Mouse (Mus musculus): ENCODE measurements around the gene Ap4e1. TPM values are rescaled to one million over a fixed set of nuclear protein-coding genes. Genes with fewer than 3 reads are reported as not detected.

Gene Ap4e1
- polyA plus RNA-seq (2014; fragmentation: Nextera tagmentation; extraction: Ambion mirVana): 8.7 and 9.1 TPM in 2 replicates

DNA sequence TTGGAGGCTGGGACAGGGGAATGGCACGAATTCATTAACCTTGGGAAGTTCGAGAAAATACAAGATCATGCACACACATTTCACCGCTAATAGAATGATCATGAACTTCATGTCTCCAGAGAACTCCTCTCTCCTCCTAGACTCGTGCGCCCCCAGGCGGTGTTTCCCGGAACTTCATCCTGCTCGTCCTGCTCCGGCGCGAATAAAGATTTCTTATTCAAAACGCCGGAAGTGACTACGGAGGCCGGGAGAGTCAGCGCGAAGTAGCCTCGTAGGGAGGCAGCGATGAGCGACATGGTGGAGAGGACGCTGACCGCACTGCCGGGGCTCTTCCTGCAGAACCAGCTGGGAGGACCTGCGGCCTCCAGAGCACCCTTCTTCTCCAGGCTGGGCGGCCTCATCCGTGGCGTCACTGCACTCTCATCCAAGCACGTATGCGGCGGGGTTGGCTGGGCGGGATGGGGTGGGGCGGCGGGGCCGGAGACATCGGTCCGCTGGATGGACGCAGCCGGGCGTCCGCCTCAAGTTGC, at the start of gene Ap4e1:
TSS of gene Ap4e1 (plus strand) at position 249 of the 530 bp plus-strand sequence.
- Histone ChIP-seq H3K9ac (ENCODE audit: low read length) (peak within 1 kb of the TSS; percentile 92), H3K27ac (replicated peaks in 1 of 2; ENCODE audit: control insufficient read depth in 1 of 2, insufficient read depth in 1 of 2, low read depth in 2 of 2, low read length in 2 of 2) (peak within 1 kb of the TSS; percentile 43 to 68), H3K4me2 (ENCODE audit: low read length) (peak within 1 kb of the TSS; percentile 80), H3K9me3 (ENCODE audit: control insufficient read depth, low read length) (no peaks in the 10 kb centered on the region), H3K4me1 (ENCODE audit: control insufficient read depth in 2 of 2, insufficient read depth in 2 of 2, low read length in 2 of 2) (peaks cover 0 to 9% of the 10 kb centered on the region in 2 experiments; a peak in 1 of 4 replicates), H3K4me3 (ENCODE audit: control insufficient read depth in 1 of 2, insufficient read depth in 1 of 2, low read depth in 1 of 2, low read length in 2 of 2) (peak within 1 kb of the TSS; percentile 66 to 90), H3K27me3 (ENCODE audit: control insufficient read depth, insufficient read depth, low read length) (no peaks in the 10 kb centered on the region), H3K36me3 (ENCODE audit: control insufficient read depth, insufficient read depth, low read length) (peaks cover 23% of the 10 kb centered on the region)
- peak; percentile 76 for ATAC-seq (ENCODE audit: insufficient number of reproducible peaks, insufficient read depth, low FRiP score, low read depth)
- WGBS: under 1% methylated on average over 40 of the region's 40 CpGs

DNA sequence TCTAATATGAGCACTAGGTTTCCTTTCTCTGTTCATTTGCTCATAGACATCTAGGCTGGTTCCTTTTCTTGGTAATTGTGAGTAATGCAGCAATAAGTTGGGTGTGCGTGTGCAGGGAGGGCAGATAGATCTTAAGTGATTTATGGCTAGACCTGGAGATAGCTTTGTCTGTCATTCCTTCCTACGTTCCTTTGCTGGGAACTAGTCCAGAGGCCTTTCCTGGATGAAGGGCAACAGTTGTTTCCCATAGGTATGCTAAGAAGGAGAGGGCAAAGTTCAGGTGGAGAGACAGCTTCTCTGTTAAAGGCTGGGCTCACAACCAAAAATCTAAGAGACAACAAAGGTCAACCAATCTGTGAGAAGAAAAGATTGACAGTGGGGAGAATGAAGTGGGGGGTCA, 46.8 kb upstream of the Ap4e1 start:
- Histone ChIP-seq H3K4me1 (ENCODE audit: control insufficient read depth in 2 of 2, insufficient read depth in 2 of 2, low read length in 2 of 2) (no peaks in the 10 kb centered on the region), H3K36me3 (ENCODE audit: control insufficient read depth, insufficient read depth, low read length) (no peaks in the 10 kb centered on the region), H3K4me3 (ENCODE audit: control insufficient read depth in 1 of 2, insufficient read depth in 1 of 2, low read depth in 1 of 2, low read length in 2 of 2) (no peak overlapping the region), H3K9me3 (ENCODE audit: control insufficient read depth, low read length) (no peaks in the 10 kb centered on the region), H3K4me2 (ENCODE audit: low read length) (no peak overlapping the region), H3K27me3 (ENCODE audit: control insufficient read depth, insufficient read depth, low read length) (no peaks in the 10 kb centered on the region), H3K27ac (replicated peaks in 1 of 2; ENCODE audit: control insufficient read depth in 1 of 2, insufficient read depth in 1 of 2, low read depth in 2 of 2, low read length in 2 of 2) (no peak overlapping the region), H3K9ac (ENCODE audit: low read length) (no peak overlapping the region)
- ATAC-seq (ENCODE audit: insufficient number of reproducible peaks, insufficient read depth, low FRiP score, low read depth): no peak
- WGBS: 73% methylated on average over 2 of the region's 2 CpGs

GRCm38 (mm10) chr2:126977428-126977827, 31.1 kb upstream of the Ap4e1 start:
- Histone ChIP-seq H3K27ac (replicated peaks in 1 of 2; ENCODE audit: control insufficient read depth in 1 of 2, insufficient read depth in 1 of 2, low read depth in 2 of 2, low read length in 2 of 2) (no peak overlapping the region), H3K4me2 (ENCODE audit: low read length) (no peak overlapping the region), H3K9ac (ENCODE audit: low read length) (no peak overlapping the region), H3K9me3 (ENCODE audit: control insufficient read depth, low read length) (no peaks in the 10 kb centered on the region), H3K4me3 (ENCODE audit: control insufficient read depth in 1 of 2, insufficient read depth in 1 of 2, low read depth in 1 of 2, low read length in 2 of 2) (no peak overlapping the region), H3K27me3 (ENCODE audit: control insufficient read depth, insufficient read depth, low read length) (no peaks in the 10 kb centered on the region), H3K4me1 (ENCODE audit: control insufficient read depth in 2 of 2, insufficient read depth in 2 of 2, low read length in 2 of 2) (no peaks in the 10 kb centered on the region), H3K36me3 (ENCODE audit: control insufficient read depth, insufficient read depth, low read length) (no peaks in the 10 kb centered on the region)
- ATAC-seq (ENCODE audit: insufficient number of reproducible peaks, insufficient read depth, low FRiP score, low read depth): no peak
- 69% methylated on average over 6 of the region's 6 CpGs for WGBS

DNA sequence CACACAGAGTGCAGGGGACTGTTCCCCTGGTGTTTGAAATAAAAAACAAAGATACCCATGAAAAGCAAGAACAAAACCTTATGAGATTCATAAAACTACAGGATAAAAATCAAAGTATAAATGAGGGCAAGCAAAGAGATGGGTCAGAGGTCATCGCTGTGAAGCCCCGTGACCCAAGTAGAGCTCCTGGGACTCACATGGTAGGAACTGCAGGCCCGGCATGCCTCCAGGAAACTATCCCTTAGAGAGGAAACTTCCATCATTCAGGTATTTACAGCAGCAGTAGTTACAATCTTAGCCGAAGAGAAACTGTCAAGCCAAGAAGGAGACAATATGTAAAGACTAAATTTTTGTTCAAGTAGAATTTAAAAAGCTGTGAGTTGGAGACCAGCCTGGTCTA, 25.3 kb upstream of the Ap4e1 start:
- H3K9me3 ChIP-seq (ENCODE audit: control insufficient read depth, low read length): no peaks in the 10 kb centered on the region
- 78% methylated on average over 4 of the region's 4 CpGs for WGBS
- ATAC-seq (ENCODE audit: insufficient number of reproducible peaks, insufficient read depth, low FRiP score, low read depth): no peak

DNA sequence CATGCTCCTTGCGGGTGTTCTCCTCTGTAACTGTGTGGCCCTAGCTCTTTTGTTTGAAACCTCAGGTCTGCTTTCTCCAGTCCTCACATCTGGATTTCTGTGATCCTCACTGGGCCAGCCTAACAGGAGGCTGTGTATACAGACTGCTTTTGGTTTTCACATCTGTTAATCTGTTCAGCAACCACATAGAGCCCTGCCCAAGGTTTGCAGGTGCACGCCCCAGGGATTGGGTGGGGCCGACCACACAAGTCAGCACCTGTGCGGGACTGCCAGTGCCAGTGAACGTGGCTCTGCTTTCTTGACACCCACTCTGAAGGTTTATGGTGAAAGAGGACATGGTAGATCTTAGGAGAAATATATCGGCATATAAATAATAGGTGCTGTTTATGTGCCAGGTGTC, 18.6 kb upstream of the Ap4e1 start:
- Histone ChIP-seq H3K4me3 (ENCODE audit: control insufficient read depth in 1 of 2, insufficient read depth in 1 of 2, low read depth in 1 of 2, low read length in 2 of 2) (no peak overlapping the region), H3K27ac (replicated peaks in 1 of 2; ENCODE audit: control insufficient read depth in 1 of 2, insufficient read depth in 1 of 2, low read depth in 2 of 2, low read length in 2 of 2) (no peak overlapping the region), H3K27me3 (ENCODE audit: control insufficient read depth, insufficient read depth, low read length) (no peaks in the 10 kb centered on the region), H3K9ac (ENCODE audit: low read length) (no peak overlapping the region), H3K4me1 (ENCODE audit: control insufficient read depth in 2 of 2, insufficient read depth in 2 of 2, low read length in 2 of 2) (no peaks in the 10 kb centered on the region), H3K9me3 (ENCODE audit: control insufficient read depth, low read length) (no peaks in the 10 kb centered on the region), H3K36me3 (ENCODE audit: control insufficient read depth, insufficient read depth, low read length) (no peaks in the 10 kb centered on the region), H3K4me2 (ENCODE audit: low read length) (no peak overlapping the region)
- ATAC-seq (ENCODE audit: insufficient number of reproducible peaks, insufficient read depth, low FRiP score, low read depth): no peak
- WGBS: 84% methylated on average over 6 of the region's 6 CpGs

More for the DNA sequence above, 25.3 kb upstream of the Ap4e1 start:
- no peak overlapping the region for H3K4me2 ChIP-seq (ENCODE audit: low read length)
- no peaks in the 10 kb centered on the region for H3K27me3 ChIP-seq (ENCODE audit: control insufficient read depth, insufficient read depth, low read length)
- H3K4me3 ChIP-seq (ENCODE audit: control insufficient read depth in 1 of 2, insufficient read depth in 1 of 2, low read depth in 1 of 2, low read length in 2 of 2): no peak overlapping the region
- H3K36me3 ChIP-seq (ENCODE audit: control insufficient read depth, insufficient read depth, low read length): no peaks in the 10 kb centered on the region
- no peaks in the 10 kb centered on the region for H3K4me1 ChIP-seq (ENCODE audit: control insufficient read depth in 2 of 2, insufficient read depth in 2 of 2, low read length in 2 of 2)
- H3K27ac ChIP-seq (replicated peaks in 1 of 2; ENCODE audit: control insufficient read depth in 1 of 2, insufficient read depth in 1 of 2, low read depth in 2 of 2, low read length in 2 of 2): no peak overlapping the region
- no peak overlapping the region for H3K9ac ChIP-seq (ENCODE audit: low read length)

DNA sequence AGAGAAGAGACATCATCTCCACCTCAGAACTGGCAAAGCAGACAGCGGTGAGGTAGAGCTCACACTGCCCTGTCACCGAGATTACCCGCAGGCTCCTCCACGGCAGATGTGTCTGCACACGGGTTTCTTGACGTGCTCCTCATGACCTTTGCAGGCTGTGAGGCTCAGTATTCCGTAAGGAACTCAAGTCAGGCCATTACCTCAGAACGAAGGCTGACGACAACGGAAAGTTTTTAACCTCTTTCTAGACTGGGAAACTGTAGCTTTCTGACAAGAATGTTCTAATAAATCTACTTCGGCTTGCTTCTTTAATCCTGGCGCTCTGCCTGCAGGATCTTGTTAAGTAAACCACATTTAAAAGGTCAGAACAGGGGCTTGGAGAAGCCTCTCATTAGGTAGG, 15.8 kb upstream of the Ap4e1 start:
- Histone ChIP-seq H3K27me3 (ENCODE audit: control insufficient read depth, insufficient read depth, low read length) (no peaks in the 10 kb centered on the region), H3K27ac (replicated peaks in 1 of 2; ENCODE audit: control insufficient read depth in 1 of 2, insufficient read depth in 1 of 2, low read depth in 2 of 2, low read length in 2 of 2) (no peak overlapping the region), H3K4me1 (ENCODE audit: control insufficient read depth in 2 of 2, insufficient read depth in 2 of 2, low read length in 2 of 2) (no peaks in the 10 kb centered on the region), H3K9ac (ENCODE audit: low read length) (no peak overlapping the region), H3K4me2 (ENCODE audit: low read length) (no peak overlapping the region), H3K9me3 (ENCODE audit: control insufficient read depth, low read length) (no peaks in the 10 kb centered on the region), H3K4me3 (ENCODE audit: control insufficient read depth in 1 of 2, insufficient read depth in 1 of 2, low read depth in 1 of 2, low read length in 2 of 2) (no peak overlapping the region), H3K36me3 (ENCODE audit: control insufficient read depth, insufficient read depth, low read length) (no peaks in the 10 kb centered on the region)
- no peak for ATAC-seq (ENCODE audit: insufficient number of reproducible peaks, insufficient read depth, low FRiP score, low read depth)
- 58% methylated on average over 12 of the region's 12 CpGs for WGBS

DNA sequence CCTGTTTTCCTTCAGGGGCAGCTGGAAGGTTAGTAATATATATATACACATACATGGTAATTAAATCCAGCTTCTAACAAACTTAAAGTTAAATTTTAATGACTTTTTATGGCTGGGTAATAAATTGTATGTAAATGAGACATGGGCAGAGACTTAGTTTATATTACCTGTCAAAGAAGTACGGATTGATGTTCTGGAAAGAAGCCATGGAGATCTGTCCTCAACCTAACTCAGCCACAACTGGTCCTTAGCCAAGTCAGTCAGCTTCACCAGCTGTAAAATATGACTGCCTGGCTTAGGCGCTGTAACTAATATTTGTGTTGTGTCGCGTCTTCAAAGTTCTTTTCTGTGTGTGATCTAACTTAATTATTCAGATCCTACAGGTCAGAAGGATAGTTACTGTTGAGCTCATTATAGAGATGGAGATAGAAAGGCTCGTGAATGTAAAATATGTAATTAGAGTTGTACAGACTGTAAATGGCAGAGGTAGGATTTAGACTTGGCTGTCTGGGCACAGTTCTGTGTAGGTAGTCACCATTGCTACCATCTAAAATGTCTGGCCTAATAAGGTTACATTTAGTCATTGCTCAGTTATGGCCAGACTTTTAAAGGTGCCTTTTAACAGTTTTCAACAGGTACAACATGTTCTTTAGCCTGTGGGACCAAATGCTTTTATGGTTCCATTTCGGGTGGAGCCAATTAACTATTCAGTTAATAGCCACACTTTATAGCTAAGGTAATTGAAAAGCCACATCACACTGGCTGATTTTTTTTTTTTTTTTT, 13.9 kb upstream of the Ap4e1 start:
- 79% methylated on average over 6 of the region's 6 CpGs for WGBS
- H3K4me3 ChIP-seq (ENCODE audit: control insufficient read depth in 1 of 2, insufficient read depth in 1 of 2, low read depth in 1 of 2, low read length in 2 of 2): no peak overlapping the region
- no peak overlapping the region for H3K27ac ChIP-seq (replicated peaks in 1 of 2; ENCODE audit: control insufficient read depth in 1 of 2, insufficient read depth in 1 of 2, low read depth in 2 of 2, low read length in 2 of 2)
- H3K4me1 ChIP-seq (ENCODE audit: control insufficient read depth in 2 of 2, insufficient read depth in 2 of 2, low read length in 2 of 2): no peaks in the 10 kb centered on the region
- no peaks in the 10 kb centered on the region for H3K9me3 ChIP-seq (ENCODE audit: control insufficient read depth, low read length)
- H3K36me3 ChIP-seq (ENCODE audit: control insufficient read depth, insufficient read depth, low read length): no peaks in the 10 kb centered on the region
- no peaks in the 10 kb centered on the region for H3K27me3 ChIP-seq (ENCODE audit: control insufficient read depth, insufficient read depth, low read length)
- ATAC-seq (ENCODE audit: insufficient number of reproducible peaks, insufficient read depth, low FRiP score, low read depth): no peak
- no peak overlapping the region for H3K9ac ChIP-seq (ENCODE audit: low read length)
- no peak overlapping the region for H3K4me2 ChIP-seq (ENCODE audit: low read length)
